Mouse (Mus musculus) fat pad, adult 2 months (tissue): ENCODE measurements around the gene Tmem170b.
A peak's percentile ranks its signal among the peaks of the same experiment; 100 is the strongest.

Experiments used
- DNase-seq: peaks from one replicate; pipeline ENCODE4 v3.0.0-alpha.2; 2011; ENCODE audit warnings: low read depth, low spot score; ENCODE audit errors: extremely low read depth

The Tmem170b gene

GRCm38 (mm10) chr13:41611046-41611445, 5.3 kb downstream of the Tmem170b start:
- DNase-seq: no peak

- DNase-seq: no peak
These were observed 8.8 kb downstream of the Tmem170b start for GRCm38 (mm10) chr13:41614539-41614938.

- no peak for DNase-seq
These were observed 9.3 kb downstream of the Tmem170b start for GRCm38 (mm10) chr13:41614982-41615381.

GRCm38 (mm10) chr13:41619470-41619869, 13.8 kb downstream of the Tmem170b start:
- DNase-seq: no peak

- no peak for DNase-seq
These were observed 14.4 kb downstream of the Tmem170b start for GRCm38 (mm10) chr13:41620132-41620531.

- DNase-seq: no peak
These were observed 18.4 kb downstream of the Tmem170b start for GRCm38 (mm10) chr13:41624123-41624522.

GRCm38 (mm10) chr13:41625248-41625647, 19.5 kb downstream of the Tmem170b start:
- no peak for DNase-seq

GRCm38 (mm10) chr13:41627277-41627916, 21.7 kb downstream of the Tmem170b start:
- DNase-seq: no peak

GRCm38 (mm10) chr13:41634401-41634818, 28.7 kb downstream of the Tmem170b start:
- DNase-seq: no peak

GRCm38 (mm10) chr13:41638083-41638482, 32.4 kb downstream of the Tmem170b start:
- DNase-seq: no peak

- DNase-seq: no peak
These were observed 37.1 kb downstream of the Tmem170b start for GRCm38 (mm10) chr13:41642851-41643250.

GRCm38 (mm10) chr13:41643798-41644197, 38.1 kb downstream of the Tmem170b start:
- no peak for DNase-seq

GRCm38 (mm10) chr13:41644591-41645482, 39.1 kb downstream of the Tmem170b start:
- DNase-seq: no peak

- DNase-seq: no peak
These were observed 39.8 kb downstream of the Tmem170b start for GRCm38 (mm10) chr13:41645483-41645859.

- DNase-seq: no peak
These were observed 42.3 kb downstream of the Tmem170b start for GRCm38 (mm10) chr13:41647976-41648375.

- no peak for DNase-seq
These were observed 45.0 kb downstream of the Tmem170b start for GRCm38 (mm10) chr13:41650665-41651064.

GRCm38 (mm10) chr13:41653791-41654190, 48.1 kb downstream of the Tmem170b start:
- no peak for DNase-seq

GRCm38 (mm10) chr13:41655576-41656090, 49.9 kb downstream of the Tmem170b start:
- DNase-seq: no peak

- no peak for DNase-seq
These were observed 54.5 kb downstream of the Tmem170b start for GRCm38 (mm10) chr13:41660052-41660793.

GRCm38 (mm10) chr13:41661116-41661515, 55.4 kb downstream of the Tmem170b start:
- DNase-seq: no peak

- peak; percentile 80 for DNase-seq
These were observed 56.8 kb downstream of the Tmem170b start for GRCm38 (mm10) chr13:41662401-41663070.
